Mouse (Mus musculus) midbrain, embryonic 16.5 days (tissue): ENCODE data around the gene Asf1b. TPM values are rescaled to one million over a fixed set of nuclear protein-coding genes. Genes with fewer than 3 reads are reported as not detected.

Experiments
- ATAC-seq: fragments of 200-750 bp; cut with Nextera tagmentation; 2 replicates; pipeline ENCODE4 v1.8.0; 2017; ENCODE audit warnings: moderate TSS enrichment
- H3K27ac ChIP-seq: fragments of 300-500 bp; sonication (generic); 2 replicates; pipeline ENCODE4 v1.5.1; 2014; ENCODE audit warnings: mild to moderate bottlenecking, low read length, mixed read lengths
- H3K27me3 ChIP-seq: fragments of 300-500 bp; sonication (generic); 2 replicates; pipeline ENCODE4 v1.6.1; 2014; ENCODE audit warnings: low read depth, low read length, mixed read lengths; ENCODE audit not compliant: control insufficient read depth, insufficient read depth
- H3K36me3 ChIP-seq: fragments of 300-500 bp; sonication (generic); 2 replicates; pipeline ENCODE4 v1.6.1; 2014; ENCODE audit warnings: mild to moderate bottlenecking, low read length, moderate library complexity, mixed read lengths; ENCODE audit not compliant: control insufficient read depth, insufficient read depth
- H3K4me1 ChIP-seq: fragments of 300-500 bp; sonication (generic); 2 replicates; pipeline ENCODE4 v1.6.1; 2014; ENCODE audit warnings: mild to moderate bottlenecking, low read length, mixed read lengths; ENCODE audit not compliant: control insufficient read depth, insufficient read depth
- H3K4me2 ChIP-seq: fragments of 300-500 bp; sonication (generic); 2 replicates; pipeline ENCODE4 v1.6.1; 2014; ENCODE audit warnings: mild to moderate bottlenecking, low read length, mixed read lengths
- H3K4me3 ChIP-seq: fragments of 300-500 bp; sonication (generic); 2 replicates; pipeline ENCODE4 v1.5.1; 2014; ENCODE audit warnings: low read depth, mild to moderate bottlenecking, low read length, moderate library complexity, mixed read lengths
- H3K9ac ChIP-seq: fragments of 300-500 bp; sonication (generic); 2 replicates; pipeline ENCODE4 v1.6.1; 2014; ENCODE audit warnings: low read depth, low read length, mixed read lengths
- H3K9me3 ChIP-seq: fragments of 300-500 bp; sonication (generic); replicated peaks from 2 replicates; pipeline ENCODE4 v1.6.1; 2014; ENCODE audit warnings: mild to moderate bottlenecking, low read length, mixed read lengths; ENCODE audit not compliant: control insufficient read depth, poor library complexity, severe bottlenecking
- WGBS: fragments of 180-500 bp; shearing (Covaris S2); extraction: QIAGEN DNeasy Blood & Tissue Kit; methylation state at CpG from one replicate; pipeline ENCODE4 v1.1.7; 2014; 5-methylcytosine and 5-hydroxymethylcytosine counted together
- polyA plus RNA-seq: library from polyadenylated mRNA; unstranded; fragments of >200 nt; fragmentation: Nextera tagmentation; extraction: Ambion mirVana; gene quantifications from 2 replicates; pipeline ENCODE4 v1.2.1, GENCODE M21; 2015

Asf1b gene
- polyA plus RNA-seq, 1 experiment from 2014 or later = 6.1 TPM

DNA sequence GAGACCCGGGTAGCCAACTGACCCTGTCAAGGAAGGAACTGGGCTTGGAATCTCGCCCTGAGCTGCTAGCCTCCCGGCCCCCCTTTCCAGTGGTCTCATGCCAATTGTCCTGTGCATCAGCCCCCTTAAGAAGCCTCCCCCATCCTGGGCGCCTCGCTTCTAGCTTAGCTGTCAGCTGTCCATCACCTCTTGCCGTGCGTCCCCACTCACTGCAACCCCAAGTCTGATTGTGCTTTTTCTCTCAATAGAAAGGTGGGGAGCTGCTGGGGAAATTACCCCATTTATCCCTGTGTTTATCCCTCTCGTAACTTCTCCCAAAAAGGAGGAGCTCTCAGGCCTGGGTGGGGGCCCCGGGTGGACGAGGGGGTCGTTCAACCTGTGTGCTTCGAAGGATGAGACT, 40.7 kb downstream of the Asf1b start:
- peaks cover 4% of the 10 kb centered on the region; the same call in 1 of the 2 replicates for H3K27me3 ChIP-seq
- peaks cover 16% of the 10 kb centered on the region for H3K4me1 ChIP-seq
- H3K9me3 ChIP-seq = no peaks in the 10 kb centered on the region
- peaks cover 8% of the 10 kb centered on the region; the same call in 1 of the 2 replicates for H3K36me3 ChIP-seq
- WGBS = 10% methylated on average over 12 of the region's 12 CpGs
- no peak overlapping the region for H3K9ac ChIP-seq
- peak; percentile 30 for ATAC-seq
- H3K4me3 ChIP-seq = no peak overlapping the region
- no peak overlapping the region for H3K27ac ChIP-seq
- peak overlapping the region; percentile 84; the same call in 1 of the 2 replicates for H3K4me2 ChIP-seq

GRCm38 (mm10) chr8:83996567-83997505, 41.5 kb downstream of the Asf1b start:
- Histone ChIP-seq H3K27me3 (peaks cover 12% of the 10 kb centered on the region; the same call in 1 of the 2 replicates), H3K9me3 (no peaks in the 10 kb centered on the region), H3K4me1 (peaks cover 16% of the 10 kb centered on the region), H3K36me3 (peaks cover 3% of the 10 kb centered on the region; the same call in 1 of the 2 replicates), H3K4me3 (peak overlapping the region; percentile 77), H3K9ac (peak overlapping the region; percentile 80), H3K4me2 (peak overlapping the region; percentile 84), H3K27ac (peak overlapping the region; percentile 91)
- 0% methylated on average over 45 of the region's 103 CpGs for WGBS
- ATAC-seq = peak; percentile 59

DNA sequence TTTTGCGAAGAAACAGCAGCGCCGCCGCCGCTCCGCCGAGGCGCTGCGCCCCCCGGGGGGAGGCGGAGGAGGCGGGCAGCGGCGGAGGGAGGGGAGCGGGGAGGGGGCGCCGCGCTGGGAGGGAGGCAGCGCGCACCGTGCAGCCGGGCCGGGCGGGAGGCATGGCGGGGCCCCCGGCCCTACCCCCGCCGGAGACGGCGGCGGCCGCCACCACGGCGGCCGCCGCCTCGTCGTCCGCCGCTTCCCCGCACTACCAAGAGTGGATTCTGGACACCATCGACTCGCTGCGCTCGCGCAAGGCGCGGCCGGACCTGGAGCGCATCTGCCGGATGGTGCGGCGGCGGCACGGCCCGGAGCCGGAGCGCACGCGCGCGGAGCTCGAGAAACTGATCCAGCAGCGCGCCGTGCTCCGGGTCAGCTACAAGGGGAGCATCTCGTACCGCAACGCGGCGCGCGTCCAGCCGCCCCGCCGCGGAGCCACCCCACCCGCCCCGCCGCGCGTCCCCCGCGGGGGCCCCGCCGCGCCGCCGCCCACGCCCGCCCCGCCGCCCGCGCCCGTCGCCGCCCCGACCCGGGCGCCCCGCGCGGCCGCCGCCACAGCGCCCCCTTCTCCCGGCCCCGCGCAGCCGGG, 42.3 kb downstream of the Asf1b start, which contains the start of gene Samd1:
TSS of gene Samd1 (plus strand) at position 162 of the 631 bp plus-strand sequence.
- H3K4me2 ChIP-seq = peak within 1 kb of the TSS; percentile 89
- H3K36me3 ChIP-seq = 0 out of 2 replicates have a peak, but pooled peaks cover 3% of the 10 kb centered on the region
- H3K9me3 ChIP-seq = no peaks in the 10 kb centered on the region
- H3K27ac ChIP-seq = peak within 1 kb of the TSS; percentile 91
- 0 out of 2 replicates have a peak, but pooled peaks have one; percentile 7 for ATAC-seq
- WGBS = 0% methylated on average over 39 of the region's 112 CpGs
- H3K27me3 ChIP-seq = peaks cover 12% of the 10 kb centered on the region; the same call in 1 of the 2 replicates
- peak within 1 kb of the TSS; percentile 80 for H3K9ac ChIP-seq
- H3K4me3 ChIP-seq = peak within 1 kb of the TSS; percentile 77
- H3K4me1 ChIP-seq = peaks cover 16% of the 10 kb centered on the region

GRCm38 (mm10) chr8:83998231-83999056, 43.1 kb downstream of the Asf1b start:
- peak overlapping the region; percentile 77 for H3K4me3 ChIP-seq
- peaks cover 12% of the 10 kb centered on the region; the same call in 1 of the 2 replicates for H3K27me3 ChIP-seq
- H3K27ac ChIP-seq = peak overlapping the region; percentile 79
- peak overlapping the region; percentile 80 for H3K9ac ChIP-seq
- peak; percentile 8; the same call in 1 of the 2 replicates for ATAC-seq
- 0 out of 2 replicates have a peak, but pooled peaks cover 3% of the 10 kb centered on the region for H3K36me3 ChIP-seq
- WGBS = 1% methylated on average over 57 of the region's 92 CpGs
- H3K4me2 ChIP-seq = peak overlapping the region; percentile 89
- H3K4me1 ChIP-seq = peaks cover 19% of the 10 kb centered on the region
- H3K9me3 ChIP-seq = no peaks in the 10 kb centered on the region

DNA sequence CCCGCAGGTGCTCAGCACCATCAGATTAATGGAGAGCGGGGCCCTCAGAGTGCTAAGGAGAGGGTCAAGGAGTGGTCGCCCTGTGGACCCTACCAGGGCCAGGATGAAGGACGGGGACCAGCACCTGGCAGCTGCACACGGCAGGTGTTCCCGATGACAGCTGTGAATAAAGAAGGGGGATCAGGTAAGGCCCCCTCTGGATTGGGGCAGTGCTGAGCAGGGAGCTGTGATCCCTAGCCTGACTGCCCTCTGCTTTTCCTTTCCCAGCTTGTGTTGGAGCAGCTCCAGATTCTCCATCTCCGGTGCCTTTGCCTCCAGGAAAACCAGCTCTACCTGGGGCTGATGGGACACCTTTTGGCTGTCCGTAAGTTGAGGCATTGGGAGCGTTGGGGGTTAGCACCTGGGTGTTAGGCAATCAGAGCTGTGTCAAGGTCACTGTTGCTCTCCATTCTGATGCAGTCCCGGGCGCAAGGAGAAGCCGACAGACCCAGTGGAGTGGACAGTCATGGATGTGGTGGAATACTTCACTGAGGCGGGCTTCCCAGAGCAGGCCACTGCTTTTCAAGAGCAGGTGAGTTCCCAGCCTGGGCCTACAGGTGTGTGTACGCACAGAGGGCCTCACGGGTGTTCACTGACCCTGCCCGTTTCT, 43.9 kb downstream of the Asf1b start:
- no peak for ATAC-seq
- Histone ChIP-seq H3K4me2 (peak overlapping the region; percentile 89), H3K4me1 (peaks cover 19% of the 10 kb centered on the region), H3K27ac (no peak overlapping the region), H3K4me3 (peak overlapping the region; percentile 77), H3K36me3 (0 out of 2 replicates have a peak, but pooled peaks cover 3% of the 10 kb centered on the region), H3K9me3 (no peaks in the 10 kb centered on the region), H3K27me3 (peaks cover 12% of the 10 kb centered on the region; the same call in 1 of the 2 replicates), H3K9ac (peak overlapping the region; percentile 46; the same call in 1 of the 2 replicates)
- WGBS = 68% methylated on average over 16 of the region's 16 CpGs

DNA sequence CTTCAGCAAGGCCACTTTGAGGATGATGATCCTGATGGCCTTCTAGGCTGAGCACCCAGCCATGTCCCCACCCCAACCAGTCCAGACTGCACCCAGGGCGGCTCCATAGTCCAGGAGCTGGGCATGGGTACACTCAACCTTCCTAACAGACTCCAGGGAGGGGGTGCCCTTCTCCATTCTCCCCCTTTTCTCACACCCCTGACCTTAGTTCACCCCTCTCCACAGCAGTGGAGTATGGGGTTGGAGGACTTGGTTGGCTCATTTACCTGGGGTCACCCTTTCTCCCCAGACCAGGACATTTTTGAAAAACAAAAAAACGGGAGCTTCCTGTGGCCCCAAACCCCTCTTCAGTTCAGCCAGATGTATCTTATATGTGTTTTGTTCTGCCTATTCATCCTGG, 44.5 kb downstream of the Asf1b start:
- H3K9me3 ChIP-seq = no peaks in the 10 kb centered on the region
- WGBS = 96% methylated on average over 2 of the region's 2 CpGs
- H3K4me3 ChIP-seq = no peak overlapping the region

DNA sequence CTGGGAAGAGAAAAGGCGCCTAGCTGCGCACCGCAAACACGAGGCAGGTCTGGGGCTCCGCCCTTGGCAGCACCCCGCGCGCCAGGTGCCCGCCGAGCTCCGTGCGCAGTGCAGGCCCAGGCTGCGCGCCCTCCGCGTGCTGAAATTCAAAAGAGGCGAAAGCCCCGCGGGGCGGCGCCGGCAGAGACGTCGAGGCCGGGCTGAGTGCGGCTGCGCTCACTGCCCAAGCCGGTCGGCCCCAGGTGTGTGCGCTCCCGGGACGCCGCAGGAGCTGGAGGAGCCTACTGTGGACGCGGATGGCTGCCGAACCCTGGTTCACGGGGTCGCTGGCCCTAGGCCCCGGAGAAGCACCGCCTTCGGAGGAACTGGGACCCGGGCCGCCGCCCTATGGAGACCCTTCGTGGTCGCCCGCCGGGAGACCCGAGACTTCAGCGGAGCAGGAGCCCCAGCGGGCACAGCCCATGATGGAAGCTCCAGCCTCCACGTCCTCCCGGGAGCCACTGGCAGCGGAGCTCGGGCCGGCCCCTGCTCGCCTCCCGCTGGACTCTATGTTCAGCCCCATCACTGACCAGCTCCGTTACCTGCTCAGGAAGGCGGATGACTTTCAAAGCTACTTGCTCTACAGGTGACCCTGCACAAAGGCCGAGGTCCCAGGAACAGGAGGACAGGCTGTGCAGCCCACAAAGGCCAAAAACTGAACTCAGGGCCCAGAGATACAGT, 46.1 kb downstream of the Asf1b start, which contains the start of gene 1700067K01Rik:
TSS of gene 1700067K01Rik (plus strand) at position 222 of the 720 bp plus-strand sequence.
- 20% methylated on average over 60 of the region's 61 CpGs for WGBS
- Histone ChIP-seq H3K27me3 (peaks cover 12% of the 10 kb centered on the region; the same call in 1 of the 2 replicates), H3K4me1 (peaks cover 16% of the 10 kb centered on the region), H3K9me3 (no peaks in the 10 kb centered on the region), H3K4me2 (peak within 1 kb of the TSS; percentile 16; the same call in 1 of the 2 replicates), H3K9ac (peak within 1 kb of the TSS; percentile 41), H3K36me3 (0 out of 2 replicates have a peak, but pooled peaks cover 3% of the 10 kb centered on the region), H3K4me3 (no peak within 1 kb of the TSS), H3K27ac (no peak within 1 kb of the TSS)
- ATAC-seq = no peak

More for the DNA sequence above, 44.5 kb downstream of the Asf1b start:
- Histone ChIP-seq H3K36me3 (0 out of 2 replicates have a peak, but pooled peaks cover 3% of the 10 kb centered on the region), H3K9ac (no peak overlapping the region), H3K27me3 (peaks cover 12% of the 10 kb centered on the region; the same call in 1 of the 2 replicates), H3K27ac (no peak overlapping the region), H3K4me2 (no peak overlapping the region), H3K4me1 (peaks cover 19% of the 10 kb centered on the region)
- no peak for ATAC-seq
